Mouse (Mus musculus) liver, embryonic 14.5 days (tissue): ENCODE measurements around the gene Abcb10.
"Not testable (repeated sequence)": the region's sequence is repeated elsewhere in the genome, so short reads cannot be mapped to it uniquely, and the experiment has no call there.

ENCODE experiments used
- CTCF ChIP-seq: IDR thresholded peaks from 2 replicates; pipeline ENCODE4 v1.5.1; 2016; ENCODE audit warnings: antibody characterized with exemption, low read depth, control low read depth
- EP300 ChIP-seq: IDR thresholded peaks from 2 replicates; pipeline ENCODE4 v1.6.1; 2016; ENCODE audit warnings: antibody characterized with exemption, low read depth

GRCm38 (mm10) chr8:123960556-123960955 lies 22.4 kb downstream of the Abcb10 start:
- not testable (repeated sequence) for TF ChIP-seq CTCF, EP300
